Mouse (Mus musculus) right cerebral cortex, postnatal 4 days (tissue): ENCODE measurements around the gene Nipsnap3b.

Source experiments
- DNase-seq: peaks from one replicate; pipeline ENCODE4 v3.0.0-alpha.2; 2022

The Nipsnap3b gene

DNA sequence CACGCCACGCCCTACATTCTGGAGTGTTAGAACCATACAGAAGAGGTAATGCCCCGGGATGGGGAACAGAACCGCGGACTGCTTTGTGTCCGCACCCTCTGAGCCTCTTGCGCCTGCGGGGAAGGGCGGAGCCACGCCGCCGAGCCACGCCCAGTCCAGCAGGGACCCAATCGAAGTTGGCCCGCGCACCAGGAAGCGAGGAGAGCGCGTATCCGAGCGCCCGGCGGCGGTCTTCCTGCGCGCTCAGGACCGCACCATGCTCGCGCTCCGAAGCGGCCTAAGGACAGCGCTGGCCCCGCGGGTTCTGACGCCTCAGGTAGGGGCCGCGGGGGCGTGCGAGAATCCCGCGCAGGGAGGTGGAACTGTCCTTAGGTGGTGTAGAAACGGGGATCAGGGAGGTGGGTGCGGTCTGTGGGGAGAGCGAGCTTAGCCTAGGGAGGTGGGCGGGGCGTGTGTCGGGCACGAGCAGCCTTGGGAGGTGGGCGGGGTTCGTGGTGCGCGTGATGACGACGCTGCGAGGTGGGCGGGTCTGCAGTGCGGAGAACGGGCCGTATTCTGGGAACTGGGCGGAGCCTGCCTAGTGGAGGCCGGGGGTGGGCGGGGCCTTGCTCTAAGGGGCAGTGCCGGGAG, at the start of gene Nipsnap3b:
Gene Nipsnap3b (plus strand): TSS at position 149 of the 630 bp plus-strand sequence.
- peak; percentile 97 for DNase-seq

DNA sequence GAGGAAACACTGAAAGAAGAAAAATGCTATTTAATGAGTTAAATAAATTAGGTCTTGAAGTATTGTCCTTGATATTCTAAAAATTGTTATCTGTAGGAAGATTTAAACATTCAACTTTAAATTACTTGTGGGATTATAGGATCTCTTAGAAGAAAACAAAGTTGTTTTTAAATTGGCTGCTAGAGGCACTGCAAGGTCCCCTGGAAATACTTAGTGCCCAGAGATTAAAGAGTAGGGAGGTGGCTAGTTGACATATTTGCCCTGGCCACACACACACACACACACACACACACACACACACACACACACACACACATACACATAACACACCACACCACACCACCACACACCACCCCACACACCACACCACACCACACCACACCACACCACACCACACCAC, 47.4 kb upstream of the Nipsnap3b start, which contains the start of gene Olfr270:
Gene Olfr270 (plus strand): TSS at position 301 of the 400 bp plus-strand sequence.
- DNase-seq, result no peak

DNA sequence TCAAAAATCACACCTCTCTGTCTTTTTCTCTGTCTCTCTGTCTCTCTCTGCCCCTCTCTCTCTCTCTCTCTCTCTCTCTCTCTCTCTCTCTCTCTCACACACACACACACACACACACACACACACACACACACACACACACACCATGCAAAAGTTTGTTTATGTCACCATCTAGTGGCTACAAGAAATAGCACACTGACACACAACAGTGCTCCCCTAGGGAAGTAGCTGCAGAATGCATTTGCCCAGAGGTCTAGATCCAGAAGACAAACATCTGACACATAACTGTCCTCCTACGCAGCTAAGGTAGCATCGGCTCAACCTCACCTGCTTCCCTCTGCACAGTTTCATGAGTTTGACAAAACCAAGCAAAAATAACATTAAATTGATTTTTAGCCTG, 26.5 kb upstream of the Nipsnap3b start:
- no peak for DNase-seq

DNA sequence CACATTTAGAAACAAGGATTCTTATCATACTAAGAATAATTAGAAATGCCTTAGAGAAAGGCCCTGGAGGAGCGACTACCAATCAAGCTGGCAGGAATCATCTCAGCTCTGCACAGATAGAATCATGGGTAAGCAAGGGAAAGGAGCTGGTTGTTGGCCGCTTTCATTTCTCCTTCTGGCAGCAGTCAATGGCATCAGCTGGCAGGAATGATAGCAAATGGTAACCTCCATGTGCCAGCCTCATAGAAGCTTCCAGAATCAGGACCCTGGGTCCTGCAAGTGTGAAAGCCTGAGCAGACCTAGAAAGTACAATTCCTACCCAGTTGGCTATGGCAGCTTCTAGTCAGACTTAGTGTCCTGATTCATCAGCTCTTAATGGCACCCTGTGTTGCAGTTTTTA, 25.4 kb upstream of the Nipsnap3b start:
- DNase-seq, result no peak

DNA sequence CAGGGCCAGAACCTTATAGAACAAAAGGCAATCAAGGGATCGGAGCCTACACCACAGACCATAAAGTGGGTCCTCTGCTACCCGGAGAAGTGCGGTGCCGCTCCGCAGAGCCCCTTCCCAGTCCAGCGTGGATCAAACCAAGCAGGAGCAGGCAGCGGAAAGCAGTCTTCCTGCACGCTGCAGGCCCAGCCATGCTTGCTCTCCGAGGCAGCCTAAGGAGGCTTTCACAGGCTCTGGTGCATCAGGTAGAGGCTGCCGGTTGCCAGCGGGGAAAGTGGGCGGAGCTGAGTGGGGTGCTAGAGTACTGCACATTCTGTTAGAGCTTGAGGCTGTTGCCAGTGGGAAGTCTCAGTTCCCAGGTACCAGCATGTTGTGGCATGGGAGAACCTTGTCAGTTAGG, 22.4 kb upstream of the Nipsnap3b start, which contains the start of gene Nipsnap3a:
Gene Nipsnap3a (plus strand): TSS at position 25 of the 400 bp plus-strand sequence.
- DNase-seq, result no peak

DNA sequence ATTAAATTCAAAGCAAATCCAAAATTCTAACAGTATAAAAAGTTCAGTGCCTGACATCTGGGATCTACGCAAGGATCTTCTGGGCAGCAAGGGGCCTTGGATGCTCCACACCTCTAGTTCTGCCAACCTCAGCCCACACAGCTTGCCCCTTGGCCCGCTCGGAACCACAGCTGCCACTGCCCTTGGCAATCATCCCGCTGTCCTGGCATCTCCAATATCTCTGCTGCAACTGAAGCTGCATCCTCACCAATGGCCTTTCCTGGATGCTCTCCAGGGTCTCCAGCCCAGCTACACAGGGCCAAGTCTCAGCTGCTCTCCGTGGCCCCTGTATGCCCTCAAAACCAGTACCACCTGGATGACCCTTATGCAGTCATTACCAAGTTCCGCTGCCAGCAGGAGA, 12.2 kb upstream of the Nipsnap3b start:
- DNase-seq, result no peak

DNA sequence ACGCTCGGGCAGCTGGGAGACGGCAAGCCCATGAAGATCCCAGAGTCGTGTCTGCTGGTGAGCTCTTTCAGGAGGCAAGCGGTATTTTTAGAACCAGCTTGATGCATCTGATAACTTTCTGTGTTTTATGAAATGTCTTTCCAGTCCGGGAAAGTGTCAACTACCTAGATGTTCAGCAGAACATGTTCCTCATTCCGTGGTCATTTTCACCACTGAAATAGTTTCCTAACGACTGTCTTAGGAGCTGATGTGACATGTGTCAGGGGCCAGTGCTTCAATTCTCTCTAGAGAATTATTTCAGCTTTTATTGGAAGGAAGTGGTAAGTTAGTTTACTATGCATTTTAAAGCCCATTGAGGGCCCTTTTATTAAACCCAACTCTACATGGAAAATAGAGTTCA, 11.5 kb upstream of the Nipsnap3b start:
- DNase-seq, result no peak

DNA sequence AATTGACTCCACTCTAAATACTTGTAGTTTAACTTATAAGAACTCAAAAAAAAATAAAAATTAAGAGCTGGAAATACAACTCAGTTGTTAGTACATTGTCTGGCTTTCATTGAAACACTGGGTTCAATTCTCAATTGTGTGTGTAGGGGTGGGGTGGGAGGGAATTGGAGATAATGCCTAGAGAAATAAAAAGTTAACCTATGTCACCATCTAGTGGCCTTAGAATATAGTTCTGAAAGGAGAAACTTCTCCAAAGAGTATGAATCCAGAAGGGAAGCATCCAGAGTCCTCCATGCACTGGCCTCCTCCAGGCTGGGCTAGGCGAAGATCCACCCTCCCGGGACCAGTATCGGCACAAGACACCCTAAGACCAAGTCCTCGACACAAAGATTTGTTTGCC, 2.5 kb upstream of the Nipsnap3b start:
- no peak for DNase-seq

DNA sequence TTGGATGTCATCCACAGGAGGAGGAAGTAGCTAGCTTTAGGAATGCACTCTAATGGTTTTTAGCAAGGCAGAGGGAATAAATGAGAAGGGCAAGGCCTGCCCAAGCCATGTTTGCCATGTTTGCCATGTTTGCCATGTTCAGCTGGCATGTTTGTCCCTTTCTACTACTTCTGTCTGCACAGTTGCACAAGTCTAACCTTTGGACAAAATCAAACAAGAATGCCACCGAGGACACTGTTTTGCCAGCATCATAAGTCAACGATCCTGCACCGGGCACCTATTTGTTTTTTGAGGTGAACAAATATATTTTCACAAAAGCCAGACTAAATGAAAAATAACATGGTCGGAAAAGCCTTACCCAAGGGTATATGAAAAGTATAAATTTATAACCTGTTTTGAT, 1.8 kb upstream of the Nipsnap3b start:
- no peak for DNase-seq

DNA sequence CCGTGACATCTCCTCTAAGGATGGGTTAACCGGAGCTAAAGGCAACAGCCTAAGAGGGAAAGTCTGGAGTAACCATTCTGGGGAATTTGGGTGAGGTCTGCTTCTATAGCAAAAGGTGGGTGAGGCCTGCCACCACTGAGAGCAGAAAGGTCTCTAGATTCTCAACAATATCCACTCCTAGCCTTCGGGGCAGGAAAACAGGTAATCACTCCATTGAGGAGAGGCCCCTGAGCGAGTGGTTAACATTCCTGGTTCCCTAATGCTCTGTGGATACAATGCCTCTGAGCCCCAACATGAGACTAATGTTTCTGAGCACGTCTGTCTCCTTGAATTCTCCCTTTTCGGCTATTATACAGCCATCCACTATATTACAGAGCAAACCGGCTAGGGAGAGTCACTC, 2.7 kb downstream of the Nipsnap3b start:
- no peak for DNase-seq

DNA sequence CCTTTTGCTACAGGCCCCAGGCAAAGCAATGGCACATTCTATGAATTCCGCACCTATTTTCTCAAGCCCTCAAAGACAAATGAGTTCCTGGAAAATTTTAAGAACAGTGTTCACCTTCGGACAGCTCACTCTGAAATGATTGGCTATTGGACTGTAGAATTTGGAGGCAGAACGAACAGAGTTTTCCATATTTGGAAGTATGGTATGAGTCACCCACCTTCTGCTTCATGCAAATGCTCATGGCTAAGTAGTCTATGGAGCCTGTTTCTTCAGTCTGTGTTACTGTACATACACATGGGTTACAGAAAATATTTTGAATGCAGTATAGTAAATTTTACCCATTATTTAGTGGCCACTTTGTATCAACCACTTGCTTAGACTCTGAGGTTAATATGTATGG, 3.3 kb downstream of the Nipsnap3b start:
- no peak for DNase-seq

DNA sequence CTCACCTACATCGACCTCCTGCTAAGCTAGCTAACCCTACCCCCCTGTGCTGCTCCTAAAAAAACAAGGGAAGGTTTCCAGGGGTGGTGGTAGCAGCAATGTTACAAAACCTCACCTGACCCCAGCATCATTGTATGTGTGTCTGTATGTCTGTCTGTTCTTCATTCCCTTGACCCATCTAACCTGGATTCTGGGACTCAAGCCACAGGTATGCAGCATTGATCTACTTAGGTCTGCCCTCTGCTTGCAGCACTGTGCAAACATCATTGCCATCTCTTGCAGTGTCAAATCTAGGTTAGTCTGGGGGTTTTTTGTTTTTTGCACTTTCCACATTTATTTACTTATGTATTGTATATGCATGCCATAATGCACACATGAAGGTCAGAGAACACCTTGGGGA, 6.7 kb downstream of the Nipsnap3b start:
- DNase-seq, result no peak

DNA sequence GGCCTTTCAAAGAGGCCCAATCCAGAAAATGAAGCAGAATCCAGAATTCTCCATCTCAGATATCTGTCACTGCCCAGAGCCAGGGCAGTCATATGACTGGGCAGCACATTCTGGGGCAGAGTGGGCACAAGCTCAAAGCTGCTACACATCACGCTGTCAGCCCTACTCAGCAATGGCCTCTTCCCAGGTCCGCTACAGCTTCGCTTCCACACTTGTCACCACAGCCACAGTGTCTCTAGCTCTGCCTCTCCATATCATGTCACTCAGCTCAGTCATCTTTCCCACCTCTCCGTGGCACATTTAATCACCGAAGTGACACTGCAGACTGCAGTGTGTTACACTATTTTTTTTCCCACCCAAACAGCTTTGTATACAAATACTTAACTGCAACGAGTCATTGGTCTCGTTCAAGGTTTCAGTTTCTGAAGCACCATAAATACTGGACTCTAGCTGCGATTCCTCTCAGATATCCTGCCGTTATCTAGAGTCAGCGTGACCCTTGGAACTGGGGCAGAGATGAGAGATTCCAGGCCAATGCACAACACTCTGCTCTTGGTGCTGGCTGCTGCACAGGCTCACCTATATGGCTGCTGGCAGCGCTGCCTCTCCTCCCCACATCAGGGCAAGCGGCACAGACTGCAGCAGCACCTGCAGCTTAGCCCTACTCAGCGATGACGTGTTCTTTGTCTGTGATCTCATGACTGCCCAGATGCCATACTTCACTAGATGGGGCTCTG, 11.7 kb downstream of the Nipsnap3b start:
- DNase-seq, result no peak

DNA sequence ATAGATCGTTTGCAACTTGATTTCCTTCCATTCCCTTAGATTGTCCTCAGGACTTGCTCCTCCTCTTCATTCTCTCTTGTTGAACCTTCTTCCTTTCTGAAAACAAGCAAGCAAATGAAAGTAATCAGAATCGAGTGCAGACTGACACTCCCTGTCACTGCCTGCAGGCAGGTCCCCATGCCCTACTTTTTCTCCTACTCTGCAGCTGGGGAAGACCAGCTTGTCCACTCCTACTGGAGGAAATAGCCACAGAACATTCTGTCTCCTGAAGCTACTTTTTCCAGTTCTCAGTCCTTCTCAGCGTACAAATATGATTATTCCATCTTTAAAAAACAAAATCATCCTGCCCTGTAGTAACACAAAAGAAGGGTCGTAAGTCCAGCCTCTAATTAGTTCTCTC, 12.7 kb downstream of the Nipsnap3b start:
- no peak for DNase-seq

DNA sequence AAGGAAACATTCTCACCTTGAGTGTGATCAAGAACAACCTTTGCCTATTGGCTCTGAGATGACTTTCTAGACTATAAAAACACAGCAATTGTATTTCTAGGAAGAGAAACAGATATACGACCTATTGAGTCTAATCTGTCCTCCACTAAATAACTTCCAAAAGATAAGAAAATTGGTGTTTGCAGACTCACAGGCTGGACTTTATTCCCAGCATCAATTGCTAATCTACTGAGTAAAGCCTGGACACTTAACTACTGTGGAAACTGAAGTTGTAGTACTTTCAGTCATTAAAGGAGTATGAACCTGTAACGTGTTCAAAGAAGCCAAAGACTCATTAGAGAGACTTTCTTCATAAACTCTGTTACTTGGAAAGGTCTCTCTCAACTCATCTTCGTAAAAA, 16.1 kb downstream of the Nipsnap3b start:
- no peak for DNase-seq

DNA sequence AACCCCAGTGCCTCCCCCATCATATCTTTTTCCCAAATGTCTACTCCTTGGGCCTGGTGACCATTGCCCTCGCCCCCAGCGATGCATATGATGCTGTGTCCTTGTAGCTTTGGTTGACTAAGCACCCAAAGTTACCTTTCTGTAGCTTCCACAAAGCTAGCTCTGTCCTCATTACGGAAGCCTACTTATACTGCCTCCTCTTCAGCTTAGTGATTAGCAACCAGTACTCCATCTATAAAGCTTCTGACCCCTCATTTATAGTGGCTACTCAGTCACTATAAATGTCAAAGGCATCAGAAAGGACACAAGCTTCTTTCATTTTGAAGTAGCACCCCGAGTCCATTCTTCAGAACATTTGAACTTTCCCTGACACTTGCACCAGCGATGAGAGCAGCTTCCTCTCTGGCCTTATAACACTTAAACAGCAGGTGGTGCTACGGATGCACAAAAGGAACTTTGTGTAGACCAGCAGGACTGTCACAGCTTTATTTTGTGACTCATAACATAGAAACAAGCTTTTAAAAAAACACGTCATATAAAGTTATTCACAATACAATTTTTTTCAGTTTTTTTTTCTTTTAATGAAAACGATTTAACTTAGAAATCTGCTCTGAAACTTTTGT, 18.8 kb downstream of the Nipsnap3b start:
- no peak for DNase-seq

DNA sequence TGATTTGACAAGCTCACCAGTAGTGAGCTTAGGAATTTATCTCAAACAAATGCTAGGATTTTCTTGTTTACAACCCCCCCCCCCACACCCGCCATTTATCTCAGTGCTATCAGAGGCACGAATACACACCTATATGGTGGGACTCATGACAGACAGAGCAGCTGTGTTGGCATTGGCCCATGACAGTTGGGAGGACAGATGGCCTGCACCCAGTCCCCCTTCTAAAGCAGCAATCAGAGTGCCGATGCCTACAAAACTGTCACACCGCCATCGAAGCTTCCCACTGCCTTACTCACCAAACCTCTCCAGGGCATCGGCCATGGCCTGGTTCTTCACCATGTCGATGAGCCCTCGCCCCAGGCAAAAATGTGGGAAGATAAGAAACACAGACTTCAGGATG, 32.1 kb downstream of the Nipsnap3b start:
- peak; percentile 27 for DNase-seq

DNA sequence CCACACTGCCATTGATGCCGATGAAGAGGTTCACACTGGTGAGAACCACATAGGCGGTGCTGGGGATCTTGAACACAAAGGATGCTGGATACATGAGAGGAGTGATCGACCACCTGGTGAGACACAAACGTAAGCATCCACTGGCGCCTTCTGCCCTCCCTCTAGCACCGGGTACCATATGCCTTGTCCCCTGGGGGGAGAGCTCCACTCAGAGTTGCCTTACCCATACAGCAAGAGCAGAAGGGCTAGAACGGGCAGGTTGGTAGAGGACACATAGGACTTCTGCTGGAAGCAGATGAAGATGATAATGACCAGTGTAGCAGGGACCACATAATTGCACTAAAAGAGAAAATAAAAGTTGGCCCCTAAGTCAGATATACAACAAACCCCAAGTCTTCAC, 34.1 kb downstream of the Nipsnap3b start:
- DNase-seq, result no peak

DNA sequence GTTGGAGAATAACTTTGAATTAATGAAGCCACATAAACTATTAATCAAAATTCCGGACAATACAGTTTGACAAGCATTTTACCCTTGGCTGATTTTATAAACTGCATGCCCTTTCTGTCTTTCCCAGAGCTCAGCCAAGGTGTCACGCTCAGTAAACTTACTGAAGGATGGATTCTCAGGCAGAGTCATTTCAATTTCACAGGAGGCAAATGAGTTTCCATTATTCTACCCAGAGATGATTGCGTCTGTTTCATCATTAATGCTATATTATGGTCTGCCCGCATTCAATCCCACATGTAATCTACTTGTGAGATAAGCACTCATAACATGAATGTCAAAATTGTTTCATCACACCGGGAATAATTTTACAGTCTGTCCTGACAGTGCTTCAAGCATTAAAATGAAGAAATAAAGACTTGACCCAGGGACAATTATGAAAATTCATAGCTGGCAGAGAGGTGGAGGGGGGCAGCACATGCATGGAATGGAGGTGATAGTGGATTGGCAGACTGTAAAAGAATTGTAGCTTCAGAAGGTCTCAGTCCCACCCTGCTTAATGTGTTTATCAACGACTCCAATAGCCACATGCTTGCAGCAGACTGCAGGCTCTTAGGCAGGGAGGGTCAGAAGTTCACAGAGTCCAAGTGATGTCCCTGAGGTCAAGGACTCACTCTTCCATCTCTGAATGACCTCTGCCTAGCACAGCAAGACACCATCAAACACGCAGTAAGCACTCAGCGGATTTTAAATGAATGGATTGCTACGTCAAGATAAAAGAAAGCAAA, 34.8 kb downstream of the Nipsnap3b start:
- DNase-seq, result no peak

DNA sequence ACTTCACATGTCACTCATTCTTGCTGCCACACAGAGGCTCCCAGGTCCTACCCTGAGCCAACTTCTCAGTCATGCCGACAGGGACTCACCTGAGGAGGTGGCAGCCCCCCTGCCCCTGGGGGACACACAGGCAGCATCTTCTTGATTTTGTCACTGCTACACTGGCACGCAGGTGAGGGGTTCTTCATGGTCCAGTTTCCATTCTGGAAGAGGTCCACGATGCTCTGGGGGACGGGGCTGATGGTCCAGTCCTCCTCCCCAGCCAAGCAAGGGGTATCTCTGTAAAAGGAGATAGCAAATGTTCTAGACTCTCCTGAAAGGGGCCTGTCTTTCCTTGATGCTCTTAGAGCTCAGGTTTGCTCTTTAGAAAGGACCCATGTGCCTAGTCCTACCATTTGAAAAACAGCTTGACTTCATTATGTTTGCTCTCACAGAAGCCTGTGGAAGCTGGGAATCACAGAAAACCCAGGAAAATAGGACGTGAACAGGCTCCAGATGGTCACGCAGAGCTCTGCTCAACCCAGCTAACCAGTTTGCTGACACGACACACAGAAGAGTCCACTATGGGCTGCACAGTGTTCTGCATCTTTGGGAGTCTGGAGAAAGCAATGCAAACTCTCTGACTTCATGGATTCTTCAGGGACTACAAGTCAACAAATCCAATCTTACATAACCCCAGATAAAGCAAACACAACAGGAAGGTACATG, 50.8 kb downstream of the Nipsnap3b start:
- DNase-seq, result no peak
